Mouse (Mus musculus) T-helper 1 cell (primary cell): ENCODE data around the gene BC005624.
"Not testable (repeated sequence)": the region's sequence is repeated elsewhere in the genome, so short reads cannot be mapped to it uniquely, and the experiment has no call there.

Experiments used
- in situ Hi-C: fragments of 300-600 bp; cut with MboI, MseI; formaldehyde crosslinking; loops from one replicate; pipeline ENCODE4 v1.15.1; 2025; ENCODE audit warnings: high pct_unique_total_duplicates

The BC005624 gene

DNA sequence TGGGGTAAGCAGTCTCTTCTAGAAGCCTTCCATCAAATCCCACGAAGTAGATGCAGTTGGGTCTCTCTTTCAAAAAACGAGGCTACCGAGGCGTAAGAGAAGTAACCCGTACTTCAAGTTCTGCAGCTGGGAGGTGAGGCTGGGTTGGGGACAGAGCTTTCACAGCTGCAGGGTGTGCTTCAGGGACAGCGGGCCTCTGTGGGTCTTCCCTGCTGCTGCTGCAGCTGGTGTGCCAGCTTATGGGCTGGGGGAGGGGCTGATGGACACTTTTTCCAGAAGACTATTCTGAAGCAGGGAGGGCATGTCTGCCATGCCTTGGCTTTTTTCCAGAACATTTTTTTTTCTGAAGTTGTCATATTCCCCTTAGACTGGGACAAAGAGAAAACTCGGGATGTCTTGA, 1.0 kb upstream of the BC005624 start:
- in situ Hi-C loops = no loop called here

DNA sequence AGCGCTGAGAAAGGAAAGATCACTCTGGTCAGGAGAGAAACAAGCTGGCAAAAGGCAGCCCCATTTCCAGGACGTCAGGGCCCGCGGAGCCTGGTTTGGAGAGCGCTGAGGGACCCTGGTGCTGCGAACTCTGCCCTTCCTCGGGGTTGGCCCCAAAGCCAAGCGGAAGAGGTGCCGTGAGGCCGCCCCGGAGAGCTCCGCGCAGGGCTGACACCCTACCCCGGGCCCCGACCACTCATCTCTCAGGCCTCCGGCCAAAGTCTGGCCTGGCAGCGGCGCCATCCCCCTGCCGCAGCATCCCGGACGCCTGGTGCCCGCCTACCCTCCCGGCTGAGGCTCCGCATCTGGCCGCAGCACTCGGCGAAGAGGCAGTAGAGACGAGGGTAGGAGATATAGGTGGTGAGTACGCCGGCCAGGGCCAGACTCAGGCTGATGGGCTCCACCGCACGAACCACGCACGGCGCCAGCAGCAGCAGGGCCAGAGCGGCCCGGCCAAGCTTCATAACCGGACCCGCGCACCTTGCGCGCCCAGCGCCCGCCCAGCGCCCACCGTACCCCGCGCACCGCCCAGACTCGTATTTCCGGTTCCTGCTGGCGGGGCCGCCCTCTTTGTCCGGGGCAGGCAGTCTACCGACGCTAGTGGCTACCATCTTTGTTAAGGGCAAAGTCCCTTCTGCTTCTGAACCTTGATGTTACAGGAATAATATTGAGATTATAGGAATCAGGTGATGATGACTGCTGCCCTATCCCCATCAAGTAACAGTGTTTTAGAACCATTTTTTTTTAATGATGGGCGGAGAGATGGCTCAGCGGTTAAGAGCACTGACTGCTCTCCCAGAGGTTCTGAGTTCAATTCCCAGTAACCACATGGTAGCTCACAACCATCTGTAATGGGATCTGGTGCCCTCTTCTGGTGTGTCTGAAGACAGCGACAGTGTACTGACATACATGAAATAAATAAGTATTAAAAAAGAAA, 14.4 kb downstream of the BC005624 start, which contains the start of gene Tor1a:
Gene Tor1a, minus strand, starts transcription at position 582 of the 976 bp plus-strand sequence.
- in situ Hi-C loops = no loop called here

DNA sequence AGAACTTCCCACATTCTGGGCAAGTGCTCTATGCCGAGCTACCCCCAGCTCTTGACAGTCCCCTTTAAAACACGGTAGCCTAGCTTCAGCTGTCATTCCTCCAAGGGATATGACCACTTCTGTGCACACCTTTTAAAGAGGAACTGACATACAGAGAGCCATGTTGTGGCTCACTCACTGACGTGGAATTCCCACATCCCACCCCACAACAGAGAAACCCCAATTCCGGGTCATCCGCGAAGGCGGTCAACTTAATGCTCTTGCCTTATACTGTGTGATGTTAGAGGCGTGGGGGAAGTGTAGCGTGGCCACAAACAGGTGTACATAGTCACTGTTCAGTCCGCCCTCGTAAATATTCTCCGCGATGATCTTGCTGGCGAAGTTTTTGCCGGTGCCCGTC, 15.2 kb downstream of the BC005624 start:
- in situ Hi-C loops = no loop called here

DNA sequence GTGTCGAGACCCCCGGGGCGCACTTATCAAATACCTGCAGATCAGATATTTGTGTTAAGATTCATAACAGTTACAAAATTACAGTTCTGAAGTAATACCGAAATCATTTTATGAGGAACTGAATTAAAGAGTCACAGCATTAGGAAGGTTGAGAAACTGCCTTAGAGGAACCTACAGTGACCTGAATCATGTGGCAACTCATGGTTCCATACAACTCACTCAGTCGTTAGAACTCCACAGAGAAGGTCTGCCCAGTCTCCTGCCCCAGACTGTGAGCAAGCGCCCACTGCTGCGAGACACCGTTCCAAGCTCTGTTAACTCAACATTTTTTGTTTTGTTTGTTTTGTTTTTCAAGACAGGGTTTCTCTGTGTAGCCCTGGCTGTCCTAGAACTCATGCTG, 16.4 kb downstream of the BC005624 start:
- in situ Hi-C loops = no loop called here

DNA sequence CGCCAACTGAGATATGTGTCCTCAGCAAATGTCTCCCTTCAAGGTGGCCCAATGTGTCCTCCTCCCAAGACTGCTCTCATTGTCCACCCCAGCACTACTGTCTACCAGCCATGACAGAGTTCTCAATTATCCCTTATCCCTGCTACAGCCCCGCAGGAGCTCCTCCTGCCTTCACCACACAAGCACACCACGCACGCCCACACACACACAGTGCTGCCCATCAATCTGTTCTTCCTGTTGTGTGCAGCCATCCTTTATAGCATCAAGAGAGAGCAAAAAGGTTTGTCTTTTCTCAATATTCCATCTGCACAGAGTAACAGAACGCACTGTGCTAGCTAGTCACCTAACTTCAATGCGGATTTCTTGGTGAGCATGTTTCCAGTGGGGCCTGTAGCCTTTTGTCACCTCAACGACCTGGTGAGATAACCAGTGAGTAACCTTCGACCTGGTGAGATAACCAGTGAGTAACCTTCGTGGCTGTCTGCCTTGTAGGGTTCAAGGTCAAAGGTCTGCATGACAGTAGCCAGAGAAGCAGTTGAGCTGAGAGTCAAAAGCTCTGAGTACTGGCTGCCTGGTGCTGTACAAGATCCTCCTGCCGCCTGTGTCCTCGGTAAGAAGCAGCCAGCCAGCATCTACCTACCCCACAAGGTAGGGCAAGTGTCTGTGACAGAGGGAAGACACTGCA, 19.3 kb downstream of the BC005624 start:
- in situ Hi-C loops = no loop called here

DNA sequence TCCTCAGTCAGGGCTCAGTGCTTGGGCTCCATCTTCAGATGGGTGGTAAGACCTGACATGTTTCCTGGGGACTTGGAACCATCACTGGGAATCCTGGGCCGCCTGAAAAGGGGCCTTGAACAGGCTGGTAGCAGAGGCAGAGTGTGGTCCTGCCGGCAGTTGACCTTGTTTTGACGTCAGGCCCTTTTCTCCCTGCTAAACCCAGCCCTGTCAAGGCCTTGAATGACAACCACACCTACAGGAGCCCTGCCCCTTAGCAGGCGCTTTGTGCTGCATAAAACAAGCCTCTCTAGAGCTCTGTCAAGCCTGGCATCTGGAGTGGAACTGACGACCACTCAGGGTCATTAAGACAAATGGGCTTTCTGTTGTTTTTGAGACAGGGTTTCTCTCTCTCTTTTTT, 22.1 kb downstream of the BC005624 start:
- in situ Hi-C loops = loop anchor here (5.0 kb wide), 1 partner anchor 192 kb away; the partner anchor contains the start of gene Gpr107

DNA sequence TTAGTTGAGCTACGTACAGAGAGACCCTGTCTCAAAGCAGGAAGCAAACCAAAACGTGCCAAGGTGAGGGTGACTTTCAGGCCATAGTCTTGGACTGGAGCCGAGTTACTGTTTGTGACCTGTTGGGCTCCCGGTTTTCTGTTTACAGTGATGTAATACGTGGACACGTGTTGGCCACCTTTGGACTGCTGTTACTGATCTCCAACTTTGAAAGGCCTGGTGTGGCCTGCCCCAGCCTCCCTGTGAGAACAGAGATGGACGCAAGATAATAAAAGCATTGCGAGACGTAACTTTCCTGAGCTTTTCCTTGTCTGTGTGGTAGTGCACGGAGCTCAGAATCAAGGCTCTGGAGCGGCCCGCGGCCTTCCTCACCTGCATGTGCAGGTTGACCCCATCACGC, 23.3 kb downstream of the BC005624 start:
- in situ Hi-C loops = loop anchor here (5.0 kb wide), 1 partner anchor 194 kb away; the partner anchor contains the start of gene Gpr107

DNA sequence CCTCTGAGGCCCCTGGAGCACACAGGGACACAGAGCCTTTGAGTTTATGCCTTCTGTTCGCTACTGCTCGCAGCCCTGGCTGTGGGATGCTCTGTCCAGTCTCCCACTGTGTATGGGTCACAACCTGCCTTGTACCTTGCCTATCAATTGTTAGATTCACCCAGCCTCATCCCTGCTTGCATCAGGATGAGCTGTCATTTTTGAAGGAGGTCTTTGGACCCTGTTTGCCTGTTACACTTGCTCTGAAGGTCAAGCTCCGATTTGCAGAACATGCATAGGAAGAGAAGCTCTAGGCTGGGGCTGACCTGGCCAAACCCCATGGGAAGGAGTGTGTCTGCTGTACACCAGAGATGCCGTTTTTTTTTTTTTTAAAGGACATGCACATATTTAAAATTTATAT, 24.5 kb downstream of the BC005624 start:
- in situ Hi-C loops = loop anchor here (5.0 kb wide), 1 partner anchor 195 kb away; the partner anchor contains the start of gene Gpr107

DNA sequence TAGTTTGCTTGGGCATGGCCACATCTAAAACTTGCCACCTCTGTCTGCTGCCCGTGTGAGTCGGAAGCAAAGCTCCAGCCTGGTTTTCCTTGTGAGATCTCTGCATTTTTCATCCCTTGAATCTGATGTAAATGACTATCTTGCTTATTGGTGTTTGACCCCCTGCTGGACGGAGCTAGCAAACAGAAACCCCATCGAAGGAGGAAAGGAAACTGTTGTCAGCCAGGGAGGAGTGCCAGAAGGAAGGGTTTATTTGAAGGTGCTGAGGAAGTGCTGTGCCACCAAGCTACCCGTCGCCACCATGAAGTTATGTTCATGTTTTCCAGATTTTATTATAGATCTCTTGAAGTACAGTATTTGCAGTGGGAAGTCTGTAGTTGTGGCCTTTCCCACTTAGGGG, 27.2 kb downstream of the BC005624 start:
- in situ Hi-C loops = loop anchor here (5.0 kb wide), 1 partner anchor 198 kb away; the partner anchor contains the start of gene Gpr107

DNA sequence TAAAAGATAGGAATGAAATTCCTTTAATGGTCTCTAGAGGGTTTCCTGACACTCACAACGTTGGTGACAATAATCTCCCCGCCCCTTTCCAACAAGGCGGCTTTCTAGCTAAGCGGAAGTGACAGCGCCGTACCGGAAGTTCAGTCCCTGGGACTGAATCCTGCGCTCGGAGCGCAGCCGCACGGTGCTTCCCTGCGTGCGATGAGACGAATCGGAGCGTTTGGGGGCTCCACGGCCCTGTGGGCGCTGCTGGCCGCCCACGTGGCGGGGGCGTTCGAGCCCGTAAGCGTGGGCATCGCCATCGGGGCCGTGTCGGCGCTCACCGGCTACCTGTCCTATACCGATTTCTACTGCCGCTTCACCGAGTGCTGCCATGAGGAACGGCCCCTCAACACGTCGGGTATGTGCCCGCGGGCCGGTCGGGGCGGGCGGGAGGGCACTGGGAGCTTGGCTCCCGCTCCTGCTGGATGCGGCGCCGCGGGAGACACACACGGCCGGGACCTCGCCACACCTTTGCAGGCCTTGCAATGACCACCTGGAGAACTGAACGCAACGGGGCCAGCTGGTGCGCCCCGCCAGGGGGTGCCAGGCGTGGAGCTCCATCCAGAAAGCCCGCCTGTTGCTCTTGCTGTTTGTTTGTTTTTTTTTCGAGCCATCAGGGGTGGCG, 29.0 kb downstream of the BC005624 start, which contains the start of gene Tor1b:
Gene Tor1b, plus strand, starts transcription at position 136 of the 667 bp plus-strand sequence.
- in situ Hi-C loops = no loop called here

DNA sequence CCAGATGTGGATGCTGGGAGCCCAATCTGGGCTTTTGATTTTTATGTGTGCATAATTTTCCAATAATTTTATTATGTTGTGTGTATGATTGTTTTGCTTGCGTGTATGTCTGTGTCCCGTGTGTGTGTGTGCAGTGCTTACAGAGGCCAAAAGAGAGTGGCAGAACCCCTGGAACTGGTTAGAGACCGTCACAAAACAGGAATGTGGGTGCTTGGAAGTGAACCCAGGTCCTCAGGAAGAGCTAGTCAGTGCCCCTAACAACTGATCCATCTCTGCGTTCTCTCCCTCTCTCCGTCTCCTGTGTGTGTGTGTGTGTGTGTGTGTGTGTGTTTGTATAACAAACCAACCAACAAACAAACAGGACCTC, 29.6 kb downstream of the BC005624 start:
- in situ Hi-C loops = no loop called here

DNA sequence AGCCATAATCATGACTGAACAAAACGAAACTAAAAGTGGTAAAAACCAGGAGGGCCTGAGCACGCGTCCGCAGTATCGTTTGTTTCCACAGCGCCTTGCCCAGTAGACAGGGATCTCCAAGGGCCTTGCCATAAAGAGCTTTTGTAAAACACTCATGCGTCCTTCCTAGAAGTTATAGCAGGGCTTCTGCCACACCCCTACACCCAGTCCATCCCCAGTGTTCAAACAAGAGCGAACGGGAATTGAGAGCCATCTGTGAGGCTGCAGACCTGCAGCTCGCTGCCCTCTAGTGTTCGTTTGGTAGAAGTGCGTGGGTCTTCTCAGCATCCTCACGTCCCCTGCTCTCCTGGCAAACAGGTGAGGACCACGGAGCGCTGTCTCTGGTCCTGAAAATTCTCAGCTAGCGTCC, 39.4 kb downstream of the BC005624 start:
- in situ Hi-C loops = no loop called here

DNA sequence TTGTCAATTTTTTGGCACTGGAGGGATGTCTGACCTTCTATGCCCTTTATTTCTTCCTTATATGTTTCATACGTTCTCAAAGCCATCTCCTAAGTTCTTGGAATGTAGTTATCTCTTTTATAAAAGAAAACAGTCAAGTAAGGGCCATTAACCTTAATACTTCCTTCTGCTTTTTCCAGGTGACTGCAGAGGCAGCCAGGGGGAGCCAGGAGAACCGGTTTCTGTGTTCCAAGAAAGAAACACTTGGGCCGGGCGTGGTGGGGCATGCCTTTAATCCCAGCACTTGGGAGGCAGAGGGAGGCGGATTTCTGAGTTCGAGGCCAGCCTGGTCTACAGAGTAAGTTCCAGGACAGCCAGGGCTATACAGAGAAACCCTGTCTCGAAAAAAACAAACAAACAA, 39.9 kb downstream of the BC005624 start:
- in situ Hi-C loops = not testable (repeated sequence)

DNA sequence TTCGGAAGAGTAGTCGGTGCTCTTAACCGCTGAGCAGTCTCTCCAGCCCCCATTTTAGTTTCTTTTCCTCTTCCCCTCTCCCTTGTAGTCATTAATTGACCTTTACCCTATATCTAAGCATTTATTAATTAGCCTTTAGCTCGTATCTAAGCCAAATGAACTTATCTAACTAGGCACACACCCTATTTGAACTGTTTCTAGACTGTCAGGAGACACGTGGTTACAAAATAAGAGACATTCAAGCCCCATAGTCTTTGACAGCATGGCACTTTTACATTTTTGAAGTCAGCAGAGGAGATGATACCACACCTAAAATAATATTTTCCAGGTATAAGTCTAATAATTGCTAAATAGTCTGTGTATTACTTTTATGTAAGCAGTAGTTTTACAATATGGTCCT, 40.4 kb downstream of the BC005624 start:
- in situ Hi-C loops = no loop called here

DNA sequence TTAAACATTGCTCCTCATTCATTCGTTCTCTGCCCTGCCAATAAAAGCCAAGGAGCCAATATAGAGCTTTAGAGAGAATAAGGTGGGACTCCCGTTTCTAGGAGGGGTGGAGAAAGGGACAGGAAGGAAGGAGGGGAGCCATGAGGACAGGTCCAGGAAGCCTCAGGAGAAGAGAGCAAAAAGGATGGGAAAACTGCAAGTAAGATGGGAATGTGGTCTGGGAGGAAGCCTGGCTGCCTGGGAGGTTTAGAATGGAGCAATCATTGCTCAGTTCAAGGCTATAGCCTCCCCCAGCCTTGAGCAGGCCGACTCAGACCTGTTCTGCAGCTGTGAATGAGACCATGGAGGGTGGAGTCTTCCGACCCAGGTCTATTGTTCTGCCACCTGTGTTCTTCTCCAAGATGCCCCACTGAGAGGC, 43.4 kb downstream of the BC005624 start:
- in situ Hi-C loops = no loop called here

DNA sequence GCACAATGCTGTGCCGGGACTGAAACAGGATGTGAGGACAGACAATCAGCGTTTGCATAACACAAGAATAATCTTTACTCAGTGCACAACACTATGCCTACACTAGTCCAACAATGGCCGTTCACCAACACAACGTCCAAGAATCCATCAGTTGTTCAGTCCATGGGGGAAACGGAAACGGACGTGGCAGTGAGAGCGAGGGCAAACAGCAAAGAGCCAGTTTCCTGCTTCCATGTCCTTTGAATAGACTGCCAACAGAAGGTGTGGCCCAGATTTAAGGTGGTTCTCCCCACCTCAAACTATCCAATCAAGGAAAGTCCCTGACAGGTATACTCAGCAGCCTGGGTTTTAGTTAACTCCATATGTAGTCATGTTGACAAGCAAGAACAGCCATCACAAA, 44.3 kb downstream of the BC005624 start:
- in situ Hi-C loops = no loop called here

DNA sequence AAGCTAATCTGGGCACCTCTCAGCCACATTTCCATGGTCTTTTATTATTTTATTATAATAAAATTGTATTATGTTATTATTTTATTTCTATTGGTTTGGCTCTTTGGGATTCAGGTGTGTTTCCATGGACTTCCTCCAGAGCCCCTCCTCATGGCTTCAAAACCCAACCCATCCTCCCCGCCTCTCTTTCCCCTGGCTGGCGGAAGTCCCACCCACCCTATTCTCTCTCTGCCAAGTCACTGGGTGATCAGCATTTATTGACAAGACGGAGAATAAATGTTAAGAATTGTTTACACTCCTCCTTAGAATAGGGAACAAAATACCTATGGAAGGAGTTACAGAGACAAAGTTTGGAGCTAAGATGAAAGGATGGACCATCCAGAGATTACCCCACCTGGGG, 45.2 kb downstream of the BC005624 start:
- in situ Hi-C loops = no loop called here

DNA sequence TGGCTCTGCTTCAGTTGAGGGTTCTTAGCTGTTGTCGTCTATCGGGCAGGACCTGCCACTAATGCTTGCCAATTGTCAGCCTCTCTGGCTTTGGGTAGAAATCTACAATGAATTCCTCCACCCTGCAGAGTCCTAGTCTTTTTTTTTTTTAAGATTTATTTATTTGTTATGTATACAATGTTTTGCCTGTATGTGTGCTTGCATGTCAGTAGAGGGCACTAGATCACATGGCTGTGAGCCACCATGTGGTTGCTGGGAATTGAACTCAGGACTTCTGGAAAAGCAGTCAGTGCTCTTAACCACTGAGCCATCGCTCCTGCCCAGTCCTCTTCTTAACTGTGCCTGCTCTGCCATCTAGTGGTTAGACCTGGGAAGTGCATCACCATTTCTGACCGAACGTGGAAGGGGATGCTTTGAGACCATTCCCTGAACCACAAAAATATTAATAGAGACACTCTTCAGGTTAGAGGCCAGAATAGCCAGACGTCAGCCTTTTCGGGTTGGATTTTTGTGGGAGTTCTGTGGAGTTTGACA, 48.0 kb downstream of the BC005624 start:
- in situ Hi-C loops = no loop called here

DNA sequence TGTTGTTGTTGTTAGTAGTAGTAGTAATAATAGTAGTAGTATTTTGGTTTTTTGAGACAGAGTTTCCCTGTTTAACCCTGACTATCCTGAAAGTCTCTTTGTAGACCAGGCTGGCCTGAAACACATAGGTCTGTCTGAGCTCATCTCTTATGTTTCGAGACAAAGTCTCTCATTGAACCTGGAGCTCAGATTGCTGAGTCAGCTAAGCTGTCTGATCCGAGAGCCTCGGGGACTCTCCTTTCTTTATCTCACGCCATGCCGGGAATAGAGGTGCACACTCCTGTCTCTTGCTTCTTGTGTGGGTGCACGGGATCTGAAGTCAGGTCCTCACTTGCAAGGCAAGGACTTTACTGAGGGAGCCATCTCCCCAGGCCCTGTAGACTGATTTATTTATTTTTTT, 49.0 kb downstream of the BC005624 start:
- in situ Hi-C loops = no loop called here

DNA sequence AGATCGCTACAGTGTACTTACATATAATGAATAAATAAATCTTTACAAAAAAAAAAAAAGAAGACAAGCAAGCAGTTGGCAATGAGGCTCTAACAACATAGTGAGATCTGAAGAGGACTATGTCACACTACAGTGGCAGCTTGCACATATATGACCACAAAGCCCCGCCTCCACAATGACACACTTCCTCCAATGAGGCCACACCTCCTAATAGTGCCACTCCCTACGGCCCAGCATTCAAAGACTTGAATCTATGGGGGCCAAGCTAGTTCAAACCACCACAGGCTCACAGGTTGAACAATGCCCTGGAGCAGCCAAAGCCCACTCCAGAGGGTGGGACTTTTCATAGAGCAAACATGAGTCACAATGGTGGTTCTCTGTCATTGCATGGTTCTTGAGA, 50.1 kb downstream of the BC005624 start:
- in situ Hi-C loops = no loop called here

DNA sequence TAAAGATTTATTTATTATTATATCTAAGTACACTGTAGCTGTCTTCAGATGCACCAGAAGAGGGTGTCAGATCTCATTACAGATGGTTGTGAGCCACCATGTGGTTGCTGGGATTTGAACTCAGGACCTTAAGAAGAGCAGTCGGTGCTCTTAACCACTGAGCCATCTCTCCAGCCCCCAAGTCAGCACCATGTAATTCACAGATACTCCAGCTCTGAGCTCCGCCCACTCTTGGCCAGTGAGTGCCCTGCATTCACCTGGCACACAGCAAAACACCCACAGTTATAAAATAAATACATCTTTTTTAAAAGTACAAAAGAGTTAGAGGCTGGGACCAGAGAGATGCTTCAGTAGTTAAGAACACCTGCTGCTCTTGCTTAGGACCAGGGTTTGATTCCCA, 51.2 kb downstream of the BC005624 start:
- in situ Hi-C loops = not testable (repeated sequence)
